Mouse (Mus musculus) forebrain, embryonic 10.5 days (tissue): ENCODE data around the gene Fos. TPM values are rescaled to one million over a fixed set of nuclear protein-coding genes. Genes with fewer than 3 reads are reported as not detected.
"Not testable (repeated sequence)": the region's sequence is repeated elsewhere in the genome, so short reads cannot be mapped to it uniquely, and the experiment has no call there.

Experiments used
- DNase-seq: peaks from one replicate; pipeline ENCODE4 v3.0.0-alpha.2; 2017; ENCODE audit warnings: low spot score; ENCODE audit errors: extremely low spot score
- H3K27ac ChIP-seq: fragments of 300-500 bp; sonication (generic); 2 replicates; pipeline ENCODE4 v1.5.1; 2016; ENCODE audit warnings: mild to moderate bottlenecking
- H3K27me3 ChIP-seq: fragments of 300-500 bp; sonication (generic); 2 replicates; pipeline ENCODE4 v1.6.1; 2016; ENCODE audit warnings: mild to moderate bottlenecking; ENCODE audit not compliant: poor library complexity, severe bottlenecking
- H3K36me3 ChIP-seq: fragments of 300-500 bp; sonication (generic); replicated peaks from 2 replicates; pipeline ENCODE4 v1.6.1; 2016; ENCODE audit warnings: mild to moderate bottlenecking, moderate library complexity
- H3K4me1 ChIP-seq: fragments of 300-500 bp; sonication (generic); 2 replicates; pipeline ENCODE4 v1.6.1; 2016
- H3K4me3 ChIP-seq: fragments of 300-500 bp; sonication (generic); 2 replicates; pipeline ENCODE4 v1.5.1; 2016; ENCODE audit warnings: mild to moderate bottlenecking, moderate library complexity
- H3K9me3 ChIP-seq: fragments of 300-500 bp; sonication (generic); 2 replicates; pipeline ENCODE4 v1.6.1; 2016; ENCODE audit warnings: mild to moderate bottlenecking, moderate library complexity
- WGBS: fragments of 180-500 bp; shearing (Covaris S2); methylation state at CpG from one replicate; pipeline ENCODE4 v1.1.7; 2016; 5-methylcytosine and 5-hydroxymethylcytosine counted together
- polyA plus RNA-seq: library from polyadenylated mRNA; unstranded; fragments of >200 nt; fragmentation: Nextera tagmentation; extraction: Ambion mirVana; gene quantifications from 2 replicates; pipeline ENCODE4 v1.2.1, GENCODE M21; 2016

The Fos gene
- polyA plus RNA-seq, 1 experiment from 2014 or later: 1.2 TPM

DNA sequence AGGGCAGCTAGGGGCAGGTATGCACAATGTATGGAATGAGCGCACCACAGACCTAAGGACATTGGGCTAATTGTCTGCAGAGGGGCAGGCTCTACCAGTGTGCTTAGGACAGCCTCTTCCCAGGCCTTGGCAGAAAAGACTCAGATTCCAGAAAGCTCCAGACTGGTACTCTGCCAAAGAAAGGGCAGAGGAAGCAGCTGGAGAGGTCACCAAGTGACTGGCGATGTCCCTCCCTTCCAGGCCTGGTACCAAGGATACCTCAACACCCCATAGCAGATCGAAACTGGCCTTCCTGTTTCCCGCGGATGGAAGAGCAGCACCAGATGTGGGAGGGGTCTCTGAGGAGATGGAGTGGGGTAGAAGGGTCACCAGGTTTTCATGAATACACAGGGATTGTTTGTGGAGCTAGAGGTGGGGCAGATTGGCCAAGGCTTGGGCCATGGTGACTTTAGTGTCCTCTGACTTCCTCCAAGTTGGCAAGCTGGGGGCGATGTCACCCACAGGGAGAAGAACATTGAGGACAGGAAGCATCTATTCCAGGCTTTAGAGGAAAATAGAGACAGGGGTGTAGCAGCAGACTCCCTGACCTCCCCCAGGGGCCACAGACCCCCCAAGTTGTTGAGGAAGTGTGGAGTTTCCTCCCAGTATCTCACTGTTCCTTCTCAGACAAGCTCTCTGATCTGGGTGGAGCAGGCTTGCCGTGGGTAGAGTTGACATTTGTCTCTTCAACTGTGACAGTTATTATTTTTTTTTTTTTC is 49.1 kb downstream of the Fos start:
- H3K4me3 ChIP-seq: no peak overlapping the region
- H3K27me3 ChIP-seq: no peaks in the 10 kb centered on the region
- WGBS: 82% methylated on average over 7 of the region's 7 CpGs
- peaks cover 47% of the 10 kb centered on the region for H3K4me1 ChIP-seq
- DNase-seq: no peak
- H3K27ac ChIP-seq: 0 out of 2 replicates have a peak overlapping the region, but pooled peaks have one; percentile 51
- H3K9me3 ChIP-seq: no peaks in the 10 kb centered on the region
- H3K36me3 ChIP-seq: no peaks in the 10 kb centered on the region

- 54% methylated on average over 14 of the region's 14 CpGs for WGBS
- peak overlapping the region; percentile 54 for H3K27ac ChIP-seq
Measured at GRCm38 (mm10) chr12:85523421-85524192, 49.9 kb downstream of the Fos start.

GRCm38 (mm10) chr12:85524193-85524858 is 50.6 kb downstream of the Fos start:
- 46% methylated on average over 8 of the region's 8 CpGs for WGBS
- DNase-seq: no peak
- Histone ChIP-seq H3K4me3 (no peak overlapping the region), H3K27me3 (no peaks in the 10 kb centered on the region), H3K27ac (peak overlapping the region; percentile 64; the same call in 1 of the 2 replicates), H3K9me3 (no peaks in the 10 kb centered on the region), H3K36me3 (no peaks in the 10 kb centered on the region), H3K4me1 (peaks cover 47% of the 10 kb centered on the region)

More at GRCm38 (mm10) chr12:85523421-85524192, 49.9 kb downstream of the Fos start:
- Histone ChIP-seq H3K4me1 (peaks cover 47% of the 10 kb centered on the region), H3K27me3 (no peaks in the 10 kb centered on the region), H3K36me3 (no peaks in the 10 kb centered on the region), H3K9me3 (no peaks in the 10 kb centered on the region), H3K4me3 (no peak overlapping the region)
- peak; percentile 23 for DNase-seq

- Histone ChIP-seq H3K4me1 (peaks cover 47% of the 10 kb centered on the region), H3K27ac (peak overlapping the region; percentile 64; the same call in 1 of the 2 replicates)
- 65% methylated on average over 11 of the region's 11 CpGs for WGBS
- not testable (repeated sequence) for H3K4me3 ChIP-seq, H3K36me3 ChIP-seq, DNase-seq, H3K27me3 ChIP-seq, H3K9me3 ChIP-seq
Measured at GRCm38 (mm10) chr12:85524859-85525495, 51.3 kb downstream of the Fos start.

Other genes with a start within 250 kb of the Fos start
- 8.7 and 9.4 TPM in 2 replicates for gene Mlh3, start 203.3 kb upstream of the Fos start, polyA plus RNA-seq
- 50.7 and 53.4 TPM in 2 replicates for gene Acyp1, start 185.5 kb upstream of the Fos start, polyA plus RNA-seq
- 1.3 and 1.7 TPM in 2 replicates for gene Zc2hc1c, start 185.3 kb upstream of the Fos start, polyA plus RNA-seq
- gene Nek9, start 134.5 kb upstream of the Fos start, polyA plus RNA-seq: 23.9 TPM in 2 replicates
- gene Tmed10, start 99.0 kb upstream of the Fos start, polyA plus RNA-seq: 245 and 247 TPM in 2 replicates
- 0.12 and 0.15 TPM in 2 replicates for gene Jdp2, start 125.1 kb downstream of the Fos start, polyA plus RNA-seq
- 1.3 and 1.5 TPM in 2 replicates for gene Batf, start 212.8 kb downstream of the Fos start, polyA plus RNA-seq